Mouse (Mus musculus) cerebellum, adult (tissue): ENCODE data around the gene Tssk3.
"Not testable (repeated sequence)": the region's sequence is repeated elsewhere in the genome, so short reads cannot be mapped to it uniquely, and the experiment has no call there.

Experiments used
- ATAC-seq: cut with Nextera tagmentation; 2 replicates; pipeline ENCODE4 v1.9.2; 2017; ENCODE audit warnings: mild to moderate bottlenecking, moderate library complexity, mixed read lengths; ENCODE audit not compliant: insufficient number of reproducible peaks, low FRiP score, low TSS enrichment

Gene Tssk3

DNA sequence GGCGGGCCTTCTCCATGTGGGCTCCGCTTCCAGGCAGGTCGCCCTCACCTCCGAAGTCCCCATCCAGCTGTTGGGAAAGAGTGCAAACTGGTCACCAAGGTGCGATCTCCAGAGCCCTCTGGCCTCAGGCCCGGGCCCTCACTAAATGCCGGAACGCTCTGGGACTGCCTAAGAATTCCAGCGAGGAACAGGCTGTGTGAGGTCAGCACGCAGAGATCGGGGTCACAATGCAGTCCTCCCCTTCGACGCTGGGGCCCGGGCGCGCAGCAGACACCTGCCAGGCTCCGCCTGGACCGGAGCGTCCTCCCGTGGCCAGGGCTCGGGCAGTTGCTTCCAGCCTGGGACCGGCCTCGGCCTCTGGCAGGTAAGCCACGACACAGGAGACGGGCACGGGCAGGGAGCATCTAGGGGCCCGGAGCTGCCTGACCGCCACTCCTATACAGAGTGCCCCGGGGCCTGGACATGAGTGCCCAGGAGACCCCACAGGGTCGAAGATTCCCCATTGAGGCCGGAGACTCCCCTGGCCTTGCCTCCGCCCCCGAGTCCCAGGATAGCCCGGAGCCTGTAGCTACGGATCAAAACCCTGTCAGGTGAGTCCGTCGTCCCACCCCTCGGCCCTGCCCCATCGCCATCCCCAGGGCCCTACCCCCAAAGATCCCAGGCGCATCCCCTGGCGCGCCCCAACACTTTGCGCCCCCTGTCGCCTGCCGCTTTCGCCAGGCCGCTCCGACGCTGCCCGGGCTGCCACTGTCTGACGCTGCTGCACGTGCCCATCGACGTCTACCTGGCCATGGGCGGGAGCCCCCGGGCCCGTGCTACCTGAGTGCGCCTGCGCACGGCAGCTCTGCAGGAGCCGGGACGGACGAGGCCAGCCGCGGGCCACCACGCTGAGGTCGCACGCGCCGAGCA, at the start of gene Tssk3, which contains the start of gene Fam229a:
Tssk3 (minus strand) TSS at position 51 of the 909 bp plus-strand sequence.
Fam229a (plus strand) TSS at position 219 of the 909 bp plus-strand sequence.
- ATAC-seq: peak; percentile 52; the same call in 1 of the 2 replicates

DNA sequence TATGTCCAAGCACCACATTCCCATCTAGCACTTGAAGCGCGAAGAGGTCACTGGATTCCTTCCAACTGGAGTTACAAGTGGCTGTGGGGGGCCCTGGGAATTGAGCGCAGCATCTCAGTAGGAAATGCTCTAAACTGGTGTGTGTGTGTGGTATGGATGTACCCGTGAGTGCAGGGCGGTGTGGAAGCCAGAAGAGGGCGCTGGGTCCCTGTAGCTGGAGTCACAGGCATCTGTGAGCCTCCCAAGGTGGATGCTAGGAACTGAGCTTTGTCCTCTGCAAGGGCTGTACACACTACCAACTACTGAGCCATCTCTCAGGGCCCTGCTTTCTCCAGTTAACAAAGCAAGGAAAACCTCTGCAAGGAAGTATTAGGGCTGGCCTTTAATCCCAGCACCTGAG, 49.2 kb upstream of the Tssk3 start:
- ATAC-seq: no peak

DNA sequence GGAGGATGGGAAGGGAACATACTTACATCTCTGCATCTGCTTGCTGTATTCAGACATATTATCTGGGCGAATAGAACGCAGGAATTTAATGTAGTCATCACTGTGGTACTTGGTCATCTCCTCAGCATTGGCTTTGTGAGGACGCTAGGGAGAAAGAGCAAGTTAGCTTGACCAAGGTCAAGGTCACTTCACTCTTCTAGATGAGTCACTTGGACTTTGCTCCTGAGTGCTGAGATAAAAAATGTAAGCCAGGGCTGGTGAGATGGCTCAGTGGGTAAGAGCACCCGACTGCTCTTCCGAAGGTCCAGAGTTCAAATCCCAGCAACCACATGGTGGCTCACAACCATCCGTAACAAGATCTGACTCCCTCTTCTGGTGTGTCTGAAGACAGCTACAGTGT, 38.1 kb upstream of the Tssk3 start:
- ATAC-seq: not testable (repeated sequence)

DNA sequence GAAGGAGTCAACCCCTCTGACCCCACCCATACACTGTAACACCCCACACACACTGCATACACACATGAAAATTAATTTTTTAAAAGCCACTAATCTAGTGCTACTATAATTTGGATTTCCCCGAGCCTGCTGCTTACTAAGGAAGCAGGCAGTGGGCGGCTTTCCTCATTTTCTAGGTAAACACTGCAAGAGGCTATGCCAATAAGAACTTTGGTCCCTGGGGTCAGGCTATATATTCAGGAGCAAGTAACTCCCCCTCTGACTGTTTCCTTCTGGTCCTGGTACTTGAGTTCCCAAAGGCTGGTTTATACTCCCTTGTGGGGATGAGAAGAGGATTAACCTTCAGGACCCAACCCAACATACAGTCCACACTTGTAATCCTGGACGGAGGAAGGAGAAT, 35.1 kb upstream of the Tssk3 start:
- ATAC-seq: no peak

DNA sequence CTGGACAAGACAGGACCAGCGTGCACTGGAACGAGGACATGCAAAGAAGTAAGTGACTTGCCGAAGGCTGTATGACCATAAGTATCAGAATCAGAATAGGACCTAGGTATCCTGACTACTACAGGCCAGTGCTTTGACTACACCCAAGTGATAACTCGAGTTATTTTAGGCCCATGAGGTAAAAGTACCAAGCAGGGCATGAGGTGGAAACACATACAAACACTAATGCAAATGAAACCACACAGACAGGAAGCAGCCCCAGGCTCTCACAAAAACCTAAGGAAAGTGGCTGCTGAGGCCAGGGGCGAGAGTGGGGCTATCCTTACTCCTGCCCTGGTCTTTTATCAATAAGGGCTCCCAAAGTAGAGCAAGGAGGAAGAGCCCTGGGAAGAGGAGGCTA, 34.5 kb upstream of the Tssk3 start:
- no peak for ATAC-seq

DNA sequence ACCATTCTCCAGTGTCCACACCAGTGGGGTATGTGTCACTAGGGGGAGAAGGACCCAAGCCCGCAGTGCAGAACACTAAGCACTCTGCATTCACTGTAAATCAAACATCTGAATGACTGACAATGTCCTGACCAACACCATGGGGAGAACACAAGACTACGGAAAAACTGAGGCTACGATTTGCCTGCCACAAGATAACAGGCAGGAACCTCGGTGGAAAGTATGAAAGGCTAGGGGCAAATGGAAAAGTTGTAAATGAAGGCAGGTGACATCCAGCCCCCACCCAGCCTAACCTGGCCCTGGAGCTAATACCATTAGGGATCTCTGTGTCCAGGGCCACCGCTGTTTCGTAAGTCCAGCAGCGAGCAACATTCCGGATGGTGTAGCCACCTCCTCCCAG, 27.7 kb upstream of the Tssk3 start:
- no peak for ATAC-seq

DNA sequence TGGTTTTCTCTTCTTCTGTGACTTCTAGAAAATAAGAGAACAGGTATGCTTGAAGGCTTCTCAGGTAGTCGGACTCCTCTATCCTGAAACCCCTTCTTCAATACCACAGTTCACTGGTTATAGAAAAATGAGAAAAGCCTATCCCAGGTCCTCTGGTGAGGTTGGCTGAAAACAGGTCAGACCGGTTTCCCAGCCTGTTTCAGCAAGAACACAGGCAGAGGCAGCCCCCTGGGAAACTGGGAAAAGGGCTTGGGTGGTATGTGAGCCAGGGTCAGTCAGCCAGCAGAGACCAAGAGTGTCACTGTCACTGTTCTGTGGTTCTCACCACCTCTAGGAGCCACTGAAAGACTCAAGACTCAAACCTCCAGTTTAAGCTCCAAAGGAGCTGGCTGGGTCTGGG, 26.1 kb upstream of the Tssk3 start:
- ATAC-seq: no peak

DNA sequence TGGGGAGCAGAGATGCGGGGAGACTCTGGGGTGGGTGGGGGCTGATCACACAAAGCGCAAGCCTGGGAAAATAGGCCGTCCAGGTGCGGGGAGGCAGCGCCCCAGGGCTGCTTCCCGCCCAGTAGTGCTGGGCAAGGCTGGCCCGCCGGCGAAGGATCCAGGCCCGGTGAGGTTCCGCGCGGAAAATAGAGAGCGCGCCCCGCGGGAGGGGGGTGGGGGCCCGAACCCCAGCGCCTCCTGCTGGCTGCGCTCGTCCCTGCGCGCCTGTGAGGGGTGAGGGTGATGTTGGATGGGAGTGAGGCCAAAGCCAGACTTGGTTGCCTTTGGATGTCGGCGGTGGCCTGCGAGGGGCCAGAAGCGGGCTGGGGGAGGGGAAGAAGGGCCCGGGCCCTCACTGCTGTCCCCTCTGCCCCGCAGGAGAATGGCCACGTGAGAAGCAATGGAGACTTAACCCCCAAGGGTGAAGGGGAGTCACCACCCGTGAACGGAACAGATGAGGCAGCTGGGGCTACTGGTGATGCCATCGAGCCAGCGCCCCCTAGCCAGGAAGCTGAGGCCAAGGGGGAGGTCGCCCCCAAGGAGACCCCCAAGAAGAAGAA, 23.6 kb upstream of the Tssk3 start:
- ATAC-seq: no peak

DNA sequence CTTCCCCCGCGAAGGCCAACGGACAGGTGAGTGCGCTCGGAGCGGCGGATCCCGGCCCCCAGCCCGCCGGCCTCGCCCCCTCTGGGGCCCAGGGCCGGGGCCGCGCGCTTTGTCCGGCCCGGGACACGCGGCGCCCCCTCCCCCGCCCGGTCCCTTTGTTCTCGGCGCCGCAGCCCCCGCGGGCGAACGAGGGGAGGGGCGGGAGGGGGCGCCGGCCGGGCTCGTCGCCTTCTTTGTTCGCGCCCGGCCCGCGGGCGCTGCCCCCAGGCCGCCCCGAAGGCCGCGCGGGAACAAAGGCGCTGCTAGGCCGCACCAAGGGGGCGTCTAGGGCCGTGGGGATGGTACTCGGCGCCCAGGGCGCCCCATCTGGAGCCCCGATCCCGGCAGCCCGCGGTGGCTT, 23.1 kb upstream of the Tssk3 start:
- ATAC-seq: no peak

DNA sequence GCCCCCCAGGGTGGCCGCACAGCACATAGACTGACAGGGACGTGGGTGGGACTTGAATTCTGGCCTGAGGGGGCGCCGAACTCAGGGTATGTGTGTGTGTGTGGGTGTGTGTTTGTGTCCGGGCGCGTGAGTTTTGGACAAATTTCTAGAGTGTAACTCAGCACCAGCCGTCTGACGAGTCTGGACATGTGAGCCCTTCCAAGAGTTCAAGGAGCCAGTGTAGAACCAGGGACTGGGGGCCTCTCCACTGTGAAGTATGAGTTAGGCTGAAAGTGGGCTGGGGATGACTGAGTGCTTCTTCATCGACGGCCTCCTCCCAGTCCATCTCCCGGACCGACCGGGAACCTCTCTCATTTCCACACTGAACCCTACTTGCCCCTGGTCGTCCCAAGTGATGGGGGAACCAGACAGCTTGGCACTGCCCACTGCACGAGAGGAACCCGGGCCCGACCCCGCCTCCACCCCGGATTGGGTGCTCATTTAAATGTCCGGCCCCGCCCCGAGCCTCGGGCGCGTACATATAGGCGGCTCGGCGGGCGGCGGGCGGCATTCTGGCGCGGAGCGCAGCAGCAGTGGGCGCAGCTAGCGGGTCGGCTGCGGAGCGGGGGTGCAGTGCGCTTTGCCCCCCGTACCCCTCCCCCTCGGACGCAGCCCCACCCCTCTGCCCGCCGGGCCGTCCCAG, 22.4 kb upstream of the Tssk3 start, which contains the start of gene Marcksl1:
Marcksl1 (plus strand) TSS at position 496 of the 682 bp plus-strand sequence.
- ATAC-seq: no peak

DNA sequence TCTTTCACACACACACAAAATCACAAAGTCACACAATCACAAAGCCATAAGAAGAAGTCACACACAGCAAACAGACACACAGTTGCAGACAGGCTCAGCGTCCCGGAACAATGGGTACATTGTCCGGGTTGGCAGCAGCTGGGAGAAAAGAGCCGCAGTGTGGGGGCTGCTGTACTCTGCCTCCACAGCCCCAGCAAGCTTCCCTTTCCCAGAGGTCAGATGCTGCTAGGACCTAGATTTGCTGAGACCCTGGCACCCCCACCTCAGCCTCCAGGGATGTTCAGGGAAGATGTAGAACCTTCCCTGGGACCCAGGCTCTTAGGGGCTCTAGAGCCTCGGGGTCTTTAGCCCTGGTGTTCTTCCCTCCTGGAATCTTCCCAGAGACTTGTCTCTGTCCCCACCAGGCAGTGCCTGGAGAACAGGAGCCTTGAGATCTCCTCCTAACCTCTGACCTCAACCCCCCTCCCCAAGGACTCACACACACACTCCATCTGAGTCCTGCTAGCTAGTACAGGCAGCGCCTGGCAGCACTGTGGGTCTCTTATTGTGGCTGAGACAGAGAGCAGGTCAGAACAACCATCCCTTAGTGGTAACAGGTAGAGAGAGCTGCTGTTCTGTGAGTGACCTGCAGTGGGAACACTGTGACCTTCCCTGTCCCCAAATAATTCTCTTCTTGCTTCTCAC, 20.7 kb upstream of the Tssk3 start:
- no peak for ATAC-seq

DNA sequence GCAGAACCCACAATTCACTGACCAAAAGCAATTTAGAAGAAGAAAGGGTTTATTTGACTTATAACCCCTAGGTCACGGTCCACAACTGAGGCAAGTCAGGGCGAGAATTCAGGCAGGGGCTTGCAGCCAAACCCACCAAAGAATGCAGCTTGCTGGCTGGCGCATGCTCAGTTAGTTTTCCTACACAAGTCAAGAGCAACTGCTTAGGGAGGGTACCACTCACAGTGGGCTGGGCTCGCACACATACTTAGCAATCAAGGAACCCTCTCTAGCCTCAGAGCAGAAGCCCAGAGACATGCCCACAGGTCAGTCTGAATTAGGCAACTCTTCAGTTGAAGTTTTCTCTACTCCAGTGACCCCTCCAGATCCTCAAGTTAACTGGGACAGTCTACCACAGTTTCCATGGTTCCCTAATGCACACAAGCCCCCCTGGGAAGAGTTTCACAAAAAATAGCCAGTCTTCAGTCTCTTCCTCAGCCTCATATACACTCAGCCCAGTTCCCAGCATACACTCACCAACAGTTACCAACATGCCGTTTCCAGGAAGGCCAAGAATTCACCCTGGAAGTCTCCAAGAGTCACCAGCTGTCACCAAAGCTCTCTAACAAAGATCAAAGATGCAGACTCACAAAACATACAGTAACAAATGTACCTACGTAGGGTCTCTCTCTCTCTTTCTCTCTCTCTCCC, 20.0 kb upstream of the Tssk3 start:
- ATAC-seq: no peak

DNA sequence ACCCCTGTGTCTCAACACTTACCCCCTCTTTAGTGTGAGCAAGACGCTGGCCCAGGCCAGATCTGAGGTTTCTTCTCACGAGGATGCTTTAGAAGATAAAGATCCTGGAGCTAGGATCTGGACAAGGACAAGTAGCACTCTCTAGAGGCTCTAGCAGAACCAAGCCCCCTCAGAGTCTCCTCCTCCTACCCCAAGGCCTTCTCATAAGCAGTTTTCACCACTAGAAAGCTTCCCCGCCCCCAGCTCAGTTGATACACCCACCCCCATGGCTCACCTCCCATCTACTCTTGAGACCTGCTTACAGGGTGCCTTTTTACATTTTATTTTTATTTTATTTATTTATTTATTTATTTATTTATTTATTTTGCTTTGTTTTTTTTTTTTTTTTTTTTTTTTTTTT, 18.8 kb upstream of the Tssk3 start:
- ATAC-seq: no peak

DNA sequence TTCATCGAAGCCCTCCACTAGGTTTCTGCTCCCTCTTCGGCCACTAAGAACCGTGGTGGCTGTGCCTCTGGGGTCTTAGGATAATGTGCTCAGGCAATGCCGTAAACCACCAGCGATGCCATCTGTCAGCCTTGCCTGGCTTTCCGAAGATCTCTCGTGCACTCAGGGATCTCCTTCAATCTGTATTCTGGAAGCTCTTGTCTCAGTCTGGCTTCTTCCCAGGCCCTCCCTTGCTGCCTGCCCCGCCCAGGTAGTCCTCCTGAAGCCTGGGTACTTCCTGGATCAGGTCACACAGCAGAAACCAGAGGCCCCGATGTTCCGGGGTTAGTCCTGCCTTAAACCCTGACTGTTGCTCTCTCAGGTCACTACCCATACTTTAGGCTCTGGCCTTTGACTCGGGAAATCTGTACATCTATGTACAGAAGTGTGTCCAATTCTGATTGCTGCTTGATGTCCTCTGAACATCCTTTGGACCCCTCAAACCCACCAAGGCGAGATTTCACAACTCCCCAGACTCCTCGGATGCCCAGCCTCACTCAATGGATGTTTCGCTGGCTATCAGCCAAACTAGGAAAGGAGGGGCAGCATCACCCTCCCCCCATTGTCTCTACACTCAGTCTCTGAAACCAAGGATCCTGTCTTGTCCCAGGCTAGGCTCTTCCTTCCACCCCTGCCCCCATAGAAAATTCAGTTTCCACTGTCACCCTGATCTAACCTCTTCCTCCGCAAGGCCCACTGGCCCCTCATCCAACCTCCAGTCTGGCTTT, 18.2 kb upstream of the Tssk3 start:
- no peak for ATAC-seq

DNA sequence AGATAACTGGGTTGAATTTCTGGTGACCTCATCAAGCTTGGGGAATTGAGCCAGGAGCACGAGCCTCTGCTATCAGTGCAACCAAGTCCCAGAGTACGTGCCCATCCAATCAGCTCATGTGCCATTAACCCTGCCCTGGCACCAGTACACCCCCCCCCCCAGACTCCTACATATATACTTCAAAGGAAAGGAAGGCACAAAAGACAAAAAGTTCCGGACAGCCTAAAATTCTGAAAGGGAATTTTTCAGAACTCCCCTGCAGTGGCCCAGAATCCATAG, 17.4 kb upstream of the Tssk3 start:
- ATAC-seq: no peak

DNA sequence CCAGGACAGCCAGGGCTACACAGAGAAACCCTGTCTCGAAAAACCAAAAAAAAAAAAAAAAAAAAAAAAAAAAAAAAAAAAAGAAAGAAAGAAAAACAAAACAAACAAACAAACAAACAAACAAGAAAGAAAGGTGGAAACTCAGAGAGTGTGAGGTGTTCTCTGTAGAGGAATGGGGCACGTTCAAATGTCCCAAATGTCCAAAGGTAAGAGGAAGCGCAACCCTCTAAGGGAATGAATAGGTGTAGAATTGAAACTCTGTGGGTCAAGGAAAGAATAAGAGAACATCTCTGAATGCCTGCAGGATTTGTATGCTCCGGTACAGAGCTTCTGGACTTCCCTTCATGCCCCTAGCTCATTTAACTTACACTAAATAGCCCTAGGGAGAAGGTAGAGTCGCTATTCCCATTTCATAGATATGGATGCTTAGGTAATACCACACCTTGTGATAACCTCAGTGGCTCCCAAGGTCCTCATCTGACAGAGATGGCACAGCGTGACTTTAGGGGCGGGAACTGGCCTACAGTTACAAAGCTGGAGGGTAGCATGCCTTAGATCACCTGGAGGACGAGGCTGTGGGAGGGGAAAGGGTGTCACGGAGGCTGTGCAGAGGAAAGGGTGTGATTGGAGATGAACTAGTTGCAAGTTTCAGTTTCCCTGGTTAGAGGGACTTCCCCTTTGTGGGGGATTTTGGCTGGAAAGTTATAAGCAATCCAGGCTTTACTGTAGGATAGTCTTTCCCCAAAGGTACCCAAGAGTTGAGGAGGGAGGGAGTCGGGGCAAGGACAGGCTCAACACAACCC, 16.8 kb upstream of the Tssk3 start:
- no peak for ATAC-seq

DNA sequence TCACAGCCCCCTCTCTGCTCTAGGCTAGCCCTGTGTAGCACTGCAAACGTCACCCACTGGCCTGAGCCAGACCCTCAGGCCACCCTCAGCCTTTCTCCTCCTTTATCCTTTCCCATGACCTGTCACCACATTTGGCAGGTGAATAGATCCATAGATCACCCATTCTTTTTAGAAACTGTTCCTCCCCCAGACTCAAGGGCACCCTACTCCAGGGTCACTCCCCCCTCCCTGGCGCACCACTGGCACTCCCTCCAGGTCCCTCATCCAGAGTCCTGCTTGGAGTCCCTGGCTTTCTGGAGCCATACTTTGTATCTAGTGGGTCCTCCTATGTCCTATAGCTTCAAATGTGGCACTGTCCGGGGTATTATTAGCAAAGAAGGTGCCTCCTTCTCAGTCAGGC, 14.7 kb upstream of the Tssk3 start:
- ATAC-seq: no peak

DNA sequence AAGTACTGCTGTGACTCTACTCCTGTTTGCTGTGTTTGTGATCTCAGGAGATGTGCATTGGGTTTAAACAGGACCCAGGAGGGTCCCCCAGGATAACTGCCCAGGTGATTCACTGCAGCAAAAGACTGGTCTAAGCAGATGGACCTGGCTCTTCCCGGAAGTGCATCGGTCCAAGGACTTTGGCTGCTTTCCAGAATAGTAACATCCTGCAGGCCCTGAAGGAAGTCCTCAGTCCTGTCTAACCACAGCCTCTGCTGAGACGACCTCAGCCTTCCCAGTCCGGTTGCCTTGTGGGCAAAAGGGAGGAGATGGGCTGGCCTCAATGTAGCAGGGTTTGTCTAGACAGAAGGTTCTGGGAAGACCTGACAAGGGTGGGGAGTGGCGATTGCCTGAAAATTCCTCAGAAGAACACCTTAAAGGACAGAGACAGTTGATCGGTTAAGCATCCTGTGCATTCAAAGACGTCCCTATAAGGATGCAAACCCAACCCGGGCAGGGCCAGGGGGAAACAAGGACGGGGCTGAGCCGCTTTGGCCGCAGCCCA, 12.2 kb upstream of the Tssk3 start:
- ATAC-seq: no peak
